ENCODE assay signal across 19 mouse cellular contexts in the genomic region with DNA sequence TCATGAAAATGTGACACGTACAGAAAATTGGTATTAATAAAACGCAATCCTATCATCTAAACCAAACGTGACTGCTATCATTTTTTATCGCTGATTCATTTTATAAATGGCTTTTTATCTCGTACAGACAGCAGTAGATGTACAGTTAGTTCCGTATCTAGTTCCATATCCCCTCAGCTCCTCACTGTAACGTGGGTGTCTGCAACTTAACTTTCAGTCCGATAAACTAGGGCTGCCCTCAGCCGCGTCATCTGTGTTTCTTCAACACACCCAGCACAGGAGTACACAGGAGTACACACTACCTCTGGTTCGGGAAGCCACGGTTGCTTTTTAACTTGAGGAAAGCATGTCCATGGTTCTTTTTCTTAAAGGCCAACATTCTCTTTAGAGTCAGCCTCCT.
DNase-seq lines count a peak whose midpoint lies in the region; ATAC-seq and TF ChIP-seq lines count a peak whose summit lies in the region.
"Had no signal": no experiment of that assay in that cellular context is flagged by ENCODE, and none has a peak within 500 bp of the region (broad histone marks: within the 10 kb centered on the region; RNA-seq: fewer than 3 reads in every experiment).

No protein-coding gene starts in this region.

- H3K9ac ChIP-seq in liver, embryonic 14.5 days (replicated peaks): no peak overlapping the region
- H3K9ac ChIP-seq: embryonic facial prominence, embryonic 13.5 days; forebrain, embryonic 15.5 days; heart, embryonic 12.5 days; hindbrain, embryonic 14.5 days had no signal

- TF ChIP-seq CTCF in G1E (IDR thresholded peaks at IDR 0.05; ENCODE audit: low read depth, low read length): no peak
- no peak for TF ChIP-seq CTCF in liver, embryonic 14.5 days (IDR thresholded peaks at IDR 0.05; ENCODE audit: low read depth)

- H3K27me3 ChIP-seq in G1E (ENCODE audit: insufficient read depth, low read length): no peaks in the 10 kb centered on the region
- no peaks in the 10 kb centered on the region for H3K27me3 ChIP-seq in liver, embryonic 14.5 days (ENCODE audit: control insufficient read depth, insufficient read depth, low read length)
- H3K27me3 ChIP-seq: embryonic facial prominence, embryonic 13.5 days; forebrain, embryonic 15.5 days; heart, embryonic 12.5 days had no signal

- H3K36me3 ChIP-seq in G1E (replicated peaks): peaks cover 60% of the 10 kb centered on the region
- H3K36me3 ChIP-seq in liver, embryonic 14.5 days (replicated peaks; ENCODE audit: control insufficient read depth, insufficient read depth, low read depth): no peaks in the 10 kb centered on the region
- H3K36me3 ChIP-seq: embryonic facial prominence, embryonic 13.5 days; forebrain, embryonic 15.5 days; heart, embryonic 12.5 days had no signal

- peaks cover 3% of the 10 kb centered on the region for H3K9me3 ChIP-seq in G1E (replicated peaks)
- no peaks in the 10 kb centered on the region for H3K9me3 ChIP-seq in liver, embryonic 14.5 days (ENCODE audit: control insufficient read depth, low read length)
- H3K9me3 ChIP-seq: embryonic facial prominence, embryonic 13.5 days; forebrain, embryonic 10.5 days; forebrain, embryonic 15.5 days; heart, embryonic 12.5 days; hindbrain, embryonic 10.5 days had no signal

- no peak overlapping the region for H3K4me2 ChIP-seq in liver, embryonic 14.5 days (ENCODE audit: low read depth)
- H3K4me2 ChIP-seq: embryonic facial prominence, embryonic 13.5 days; forebrain, embryonic 15.5 days; heart, embryonic 12.5 days; hindbrain, embryonic 14.5 days had no signal

- H3K4me3 ChIP-seq in G1E (ENCODE audit: low read depth, low read length): peak overlapping the region; percentile 63; the same call in 1 of the 2 replicates
- H3K4me3 ChIP-seq in liver, embryonic 14.5 days (ENCODE audit: insufficient read depth in 1 of 2, low read depth in 2 of 2, low read length in 2 of 2): no peak overlapping the region
- H3K4me3 ChIP-seq: embryonic facial prominence, embryonic 13.5 days; forebrain, embryonic 10.5 days; forebrain, embryonic 15.5 days; heart, adult 2 months; heart, embryonic 12.5 days; hindbrain, embryonic 10.5 days had no signal

- H3K4me1 ChIP-seq in G1E (ENCODE audit: insufficient read depth, low read depth, low read length): peaks cover 49% of the 10 kb centered on the region
- no peaks in the 10 kb centered on the region for H3K4me1 ChIP-seq in liver, embryonic 14.5 days (replicated peaks; ENCODE audit: control insufficient read depth in 2 of 2, insufficient read depth in 2 of 2, low read length in 1 of 2)
- H3K4me1 ChIP-seq: embryonic facial prominence, embryonic 13.5 days; forebrain, embryonic 15.5 days; hindbrain, embryonic 10.5 days had no signal

- H3K27ac ChIP-seq in liver, embryonic 14.5 days: no peak overlapping the region
- H3K27ac ChIP-seq: embryonic facial prominence, embryonic 13.5 days; forebrain, embryonic 10.5 days; forebrain, embryonic 15.5 days; heart, adult 2 months; hindbrain, embryonic 10.5 days; hindbrain, embryonic 14.5 days had no signal

- peak; percentile 4 for DNase-seq in heart, adult 11 months
- no peak for DNase-seq in heart, adult 9 months (ENCODE audit: low spot score in 2 of 2)
- DNase-seq in G1E (ENCODE audit: low spot score): peak; percentile 40
- DNase-seq in c-Kit-negative CD71-positive TER-119-positive erythroid progenitor cells, embryonic 14.5 days (ENCODE audit: low read depth, low spot score): peak; percentile 16
- DNase-seq in liver, embryonic 14.5 days (ENCODE audit: low read depth in 3 of 3, low spot score in 3 of 3): peak in 2 of 3 experiments; percentile 16 to 28
- no peak for DNase-seq in layer of hippocampus, postnatal 36 days
- DNase-seq in lung, postnatal 4 days: no peak
- DNase-seq: adrenal gland, adult 8-10 months; adrenal gland, postnatal 36 days; cerebellum, adult 18-20 months; cerebellum, adult 9-11 months; cerebellum, postnatal 36 days; heart, adult 2 months had no signal

- WGBS in liver, embryonic 14.5 days (ENCODE audit: insufficient replicate concordance): 58% methylated on average over 12 of the region's 12 CpGs

- ATAC-seq in G1E (ENCODE audit: extremely low read depth, insufficient number of reproducible peaks, low FRiP score, poor library complexity, severe bottlenecking): peak; percentile 87
- ATAC-seq in liver, embryonic 14.5 days (ENCODE audit: insufficient read depth): peak; percentile 53; the same call in 1 of the 2 replicates
- ATAC-seq: forebrain, embryonic 15.5 days had no signal

- TF ChIP-seq EP300 in liver, embryonic 14.5 days (IDR thresholded peaks at IDR 0.05; ENCODE audit: low read depth): no peak

Comparison
In these comparisons a context has a peak if more than half of its experiments do, and no peak if none do; other contexts are left out.
1. DNase-seq: peak in heart, adult 11 months (single experiment), G1E (single experiment), c-Kit-negative CD71-positive TER-119-positive erythroid progenitor cells, embryonic 14.5 days (single experiment) and liver, embryonic 14.5 days (2 of 3); none in heart, adult 9 months (0 of 2), layer of hippocampus, postnatal 36 days (0 of 2) and lung, postnatal 4 days (0 of 2).